Mouse (Mus musculus) frontal cortex, adult 2 months (tissue): ENCODE results near the gene Gm20716. TPM values are rescaled to one million over a fixed set of nuclear protein-coding genes. Genes with fewer than 3 reads are reported as not detected.

Experiments
- DNase-seq, 2 experiments: peaks; one replicate each; pipeline ENCODE4 v3.0.0; 2022; ENCODE audit warnings: low spot score in 1 of 2; ENCODE audit errors: extremely low spot score in 1 of 2
- polyA plus RNA-seq: library from polyadenylated mRNA; depleted of rRNA; stranded (reverse); fragments of >200 nt; gene quantifications from 2 replicates; pipeline ENCODE4 v1.2.3, GENCODE M21; 2012

Gm20716 gene
- polyA plus RNA-seq, 1 experiment, result 39.3 TPM

- DNase-seq, result peak in 1 of 2 experiments; percentile 53
Observed at GRCm38 (mm10) chr2:168229116-168230025, 793 bp downstream of the Gm20716 start.

DNA sequence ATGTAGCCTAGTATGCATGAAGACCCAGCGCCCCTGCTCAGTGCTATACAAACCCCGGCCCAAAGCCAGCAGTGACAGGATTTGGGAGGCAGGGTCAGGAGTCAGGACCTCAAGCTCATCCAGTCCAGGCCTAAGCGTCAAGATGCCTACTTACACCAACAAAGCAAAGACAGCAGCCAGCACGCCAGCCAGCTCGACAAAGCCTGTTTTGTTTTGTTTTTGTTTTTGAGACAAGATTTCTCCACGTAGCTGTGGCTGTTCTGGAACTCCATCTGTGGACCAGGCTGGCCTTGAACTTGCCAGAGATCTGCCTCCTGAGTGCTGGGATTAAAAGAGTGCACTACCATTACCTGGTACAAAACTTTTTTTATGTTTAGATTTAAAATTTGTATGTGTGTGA, 6.8 kb downstream of the Gm20716 start:
- no peak for DNase-seq

- DNase-seq, result no peak
Observed at GRCm38 (mm10) chr2:168213788-168214397, 16.3 kb downstream of the Gm20716 start.

- DNase-seq, result no peak
Observed at GRCm38 (mm10) chr2:168207883-168208282, 22.3 kb downstream of the Gm20716 start.

- DNase-seq, result peak; percentile 94 to 96
Observed at GRCm38 (mm10) chr2:168206725-168207644, 23.2 kb downstream of the Gm20716 start, which contains the start of gene Adnp. TSS of gene Adnp (minus strand) at chr2:168207112.

GRCm38 (mm10) chr2:168205681-168206631, 24.2 kb downstream of the Gm20716 start:
- DNase-seq, result peak in 1 of 2 experiments; percentile 38

GRCm38 (mm10) chr2:168205265-168205664, 24.9 kb downstream of the Gm20716 start:
- peak; percentile 90 to 97 for DNase-seq

DNA sequence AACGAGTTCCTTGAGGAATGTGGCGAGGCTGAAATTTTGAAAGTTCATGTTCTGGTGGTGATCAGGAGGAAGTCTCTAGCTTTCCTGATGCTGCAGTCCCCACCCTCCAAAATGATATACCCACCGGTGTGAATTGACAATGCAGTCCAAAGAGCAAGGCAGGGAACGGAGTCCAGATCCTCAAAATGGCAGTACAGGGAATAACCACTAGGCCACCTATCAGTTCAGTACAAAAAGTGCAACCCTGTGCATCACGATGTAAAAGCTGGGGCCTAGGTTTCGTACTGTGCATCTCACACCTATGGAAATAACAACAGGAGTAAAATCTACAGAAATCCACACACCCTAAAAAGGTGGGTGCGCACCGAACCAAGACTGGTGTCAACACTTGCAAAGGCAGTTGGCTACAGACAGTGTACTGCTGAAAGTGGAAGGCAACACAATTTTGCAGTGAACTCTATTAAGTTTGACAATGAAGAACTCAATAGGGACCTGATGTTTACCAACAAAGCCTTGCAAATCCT, 25.6 kb downstream of the Gm20716 start:
- DNase-seq, result no peak

DNA sequence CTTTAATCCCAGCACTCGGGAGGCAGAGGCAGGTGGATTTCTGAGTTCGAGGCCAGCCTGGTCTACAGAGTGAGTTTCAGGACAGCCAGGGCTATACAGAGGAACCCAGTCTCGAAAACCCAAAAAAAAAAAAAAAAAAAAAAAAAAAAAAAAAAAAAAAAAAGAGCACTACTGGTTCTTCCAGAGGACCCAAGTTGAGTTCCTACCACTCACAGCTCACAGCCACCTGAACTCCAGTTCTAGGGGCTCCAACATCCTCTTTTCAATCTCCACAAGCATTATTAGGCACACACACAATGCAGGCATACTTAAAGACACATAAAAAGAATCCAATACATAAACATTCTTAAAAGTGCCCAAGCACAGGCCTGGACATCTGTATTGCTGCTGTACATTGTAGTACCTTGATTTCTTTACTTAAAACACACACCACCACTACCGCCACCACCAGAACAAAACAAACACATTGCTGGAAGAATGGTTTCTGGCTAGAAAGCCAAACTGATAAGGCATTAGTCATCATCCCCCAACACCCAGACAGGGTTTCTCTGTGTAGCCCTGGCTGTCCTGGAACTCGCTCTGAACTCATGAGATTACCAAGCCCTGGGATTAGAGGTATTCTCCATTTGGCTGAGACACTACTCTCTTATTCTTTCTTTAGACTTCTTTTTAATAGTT, 30.0 kb downstream of the Gm20716 start:
- no peak for DNase-seq

- DNase-seq, result no peak
Observed at GRCm38 (mm10) chr2:168199476-168199875, 30.7 kb downstream of the Gm20716 start.

GRCm38 (mm10) chr2:168198421-168198820, 31.7 kb downstream of the Gm20716 start:
- DNase-seq, result no peak

- DNase-seq, result no peak
Observed at GRCm38 (mm10) chr2:168195721-168196120, 34.4 kb downstream of the Gm20716 start.

GRCm38 (mm10) chr2:168193685-168194084, 36.5 kb downstream of the Gm20716 start:
- no peak for DNase-seq

- no peak for DNase-seq
Observed at GRCm38 (mm10) chr2:168191856-168192255, 38.3 kb downstream of the Gm20716 start.

DNA sequence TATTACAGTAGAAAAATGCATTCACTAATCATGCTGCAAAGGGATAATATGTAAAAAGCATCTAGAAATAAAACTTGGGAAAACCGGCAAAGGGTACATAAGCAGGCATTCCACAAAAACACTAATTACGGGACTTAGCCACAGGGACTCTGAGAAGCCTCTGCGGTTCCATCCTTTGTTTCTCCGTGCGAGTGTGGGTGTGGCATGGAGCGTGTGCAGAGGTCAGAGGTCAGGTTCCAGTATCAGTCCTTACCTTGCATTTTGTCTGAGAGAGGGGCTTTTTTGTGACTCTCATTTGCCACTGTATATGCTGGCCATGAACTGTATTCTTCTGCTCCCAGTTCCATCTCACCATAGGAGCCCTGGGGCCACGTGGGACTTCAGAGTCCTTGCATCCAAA, 54.2 kb downstream of the Gm20716 start:
- DNase-seq, result no peak

DNA sequence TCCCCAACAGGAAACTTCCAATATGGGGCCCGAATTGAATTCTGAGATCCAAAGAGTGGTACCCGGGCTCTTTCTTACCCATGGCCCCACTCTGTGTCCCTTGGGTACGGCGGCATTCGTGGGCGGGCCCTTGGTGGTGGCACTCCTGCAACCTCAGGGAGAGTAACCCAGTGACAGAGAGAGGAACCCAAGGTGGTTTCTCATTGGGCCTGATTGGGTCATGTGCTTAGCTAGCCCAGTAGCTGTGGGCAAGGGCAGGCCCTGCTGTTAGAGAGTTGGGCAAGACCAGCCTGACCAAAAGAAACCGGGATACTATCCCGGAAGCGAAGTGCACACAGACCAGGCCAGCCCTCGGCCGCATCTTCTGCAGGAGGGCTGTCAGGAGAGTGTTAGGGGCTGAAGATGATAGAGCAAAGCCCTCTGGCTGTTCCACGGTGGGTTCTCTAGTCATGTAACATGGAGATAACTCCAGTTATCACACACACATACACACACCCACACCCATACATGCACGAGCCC, 59.9 kb downstream of the Gm20716 start:
- DNase-seq, result no peak

DNA sequence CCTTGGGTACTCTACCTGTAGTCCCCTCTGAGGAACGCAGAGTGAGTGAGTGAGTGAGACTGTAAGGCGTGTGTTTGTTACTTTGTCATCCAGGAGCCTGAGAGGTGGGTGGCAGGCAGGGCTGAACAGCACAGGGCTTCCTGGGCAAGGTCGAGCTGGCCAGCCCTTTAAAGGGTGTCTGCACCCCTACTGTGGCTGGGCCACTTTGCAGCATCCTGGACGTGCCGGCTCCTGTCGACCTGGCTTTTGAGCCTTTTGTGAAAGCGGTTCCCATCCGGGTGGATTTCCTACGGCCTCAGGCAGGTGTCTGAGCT, 60.4 kb downstream of the Gm20716 start:
- DNase-seq, result no peak

- no peak for DNase-seq
Observed at GRCm38 (mm10) chr2:168168892-168169799, 61.0 kb downstream of the Gm20716 start.
